Mouse (Mus musculus) embryonic fibroblast, embryonic 13.5 days (primary cell): ENCODE results near the gene Adipor2.

ENCODE experiments used
- CTCF ChIP-seq: IDR thresholded peaks from 2 replicates; pipeline ENCODE4 v1.5.1; 2011; ENCODE audit warnings: mild to moderate bottlenecking, control low read depth, low read length, moderate library complexity, borderline replicate concordance; ENCODE audit not compliant: insufficient read depth
- POLR2A ChIP-seq: IDR thresholded peaks from 2 replicates; pipeline ENCODE4 v1.6.1; 2011; ENCODE audit warnings: low read depth, mild to moderate bottlenecking, control low read depth, low read length, moderate library complexity

- TF ChIP-seq POLR2A (no peak), CTCF (no peak)
These were observed 1.9 kb upstream of the Adipor2 start for GRCm38 (mm10) chr6:119419412-119419811.
